Mouse (Mus musculus) brown adipose tissue, adult 24 weeks (tissue): ENCODE data around the gene Olfr319. TPM values are rescaled to one million over a fixed set of nuclear protein-coding genes. Genes with fewer than 3 reads are reported as not detected.

ENCODE experiments used
- polyA plus RNA-seq: library from polyadenylated mRNA; stranded (reverse); fragments of >200 nt; gene quantifications from 2 replicates; pipeline ENCODE4 v1.2.4, GENCODE M21; 2012; ENCODE audit not compliant: missing spikeins, insufficient read depth, insufficient read length

Gene Olfr319
- polyA plus RNA-seq, 1 experiment = not detected

Other genes starting within 250 kb of the Olfr319 start
- gene Lypd9, start 246.2 kb upstream of the Olfr319 start, polyA plus RNA-seq = not detected in 2 replicates
- not detected in 2 replicates for gene Olfr30, start 236.9 kb upstream of the Olfr319 start, polyA plus RNA-seq
- not detected in 2 replicates for gene Olfr332, start 206.6 kb upstream of the Olfr319 start, polyA plus RNA-seq
- not detected in 2 replicates for gene Olfr331, start 196.6 kb upstream of the Olfr319 start, polyA plus RNA-seq
- not detected in 2 replicates for gene Olfr330, start 164.3 kb upstream of the Olfr319 start, polyA plus RNA-seq
- gene Olfr329-ps, start 152.7 kb upstream of the Olfr319 start, polyA plus RNA-seq = not detected in 2 replicates
- not detected in 2 replicates for gene Olfr328, start 143.5 kb upstream of the Olfr319 start, polyA plus RNA-seq
- gene Olfr224, start 128.6 kb upstream of the Olfr319 start, polyA plus RNA-seq = not detected in 2 replicates
- not detected in 2 replicates for gene Olfr325, start 121.4 kb upstream of the Olfr319 start, polyA plus RNA-seq
- not detected in 2 replicates for gene Olfr324, start 104.0 kb upstream of the Olfr319 start, polyA plus RNA-seq
- not detected in 2 replicates for gene 2210407C18Rik, start 83.1 kb upstream of the Olfr319 start, polyA plus RNA-seq
- gene Olfr323, start 68.7 kb upstream of the Olfr319 start, polyA plus RNA-seq = not detected in 2 replicates
- not detected in 2 replicates for gene Trim58, start 58.7 kb upstream of the Olfr319 start, polyA plus RNA-seq
- not detected in 2 replicates for gene Olfr322, start 40.4 kb upstream of the Olfr319 start, polyA plus RNA-seq
- gene Olfr320, start 18.1 kb upstream of the Olfr319 start, polyA plus RNA-seq = not detected in 2 replicates
- not detected in 2 replicates for gene Olfr318, start 24.9 kb downstream of the Olfr319 start, polyA plus RNA-seq
- gene Olfr317, start 40.0 kb downstream of the Olfr319 start, polyA plus RNA-seq = not detected in 2 replicates
- gene Olfr316, start 53.6 kb downstream of the Olfr319 start, polyA plus RNA-seq = not detected in 2 replicates
- not detected in 2 replicates for gene Olfr315, start 74.0 kb downstream of the Olfr319 start, polyA plus RNA-seq
- gene Olfr314, start 83.8 kb downstream of the Olfr319 start, polyA plus RNA-seq = not detected in 2 replicates
- not detected in 2 replicates for gene Fam183b, start 102.8 kb downstream of the Olfr319 start, polyA plus RNA-seq
- gene Olfr313, start 115.8 kb downstream of the Olfr319 start, polyA plus RNA-seq = not detected in 2 replicates
- not detected in 2 replicates for gene Olfr312, start 130.1 kb downstream of the Olfr319 start, polyA plus RNA-seq
- gene Olfr311, start 140.1 kb downstream of the Olfr319 start, polyA plus RNA-seq = not detected in 2 replicates
- 0.44 and 0.96 TPM in 2 replicates for gene Gm12258, start 148.0 kb downstream of the Olfr319 start, polyA plus RNA-seq
- 2.5 and 4.8 TPM in 2 replicates for gene 2810021J22Rik, start 168.1 kb downstream of the Olfr319 start, polyA plus RNA-seq
- gene Zfp39, start 205.1 kb downstream of the Olfr319 start, polyA plus RNA-seq = 1.8 and 2.0 TPM in 2 replicates
- not detected in 2 replicates for gene Btnl10, start 218.7 kb downstream of the Olfr319 start, polyA plus RNA-seq
- 76.4 and 79.9 TPM in 2 replicates for gene Rnf187, start 239.8 kb downstream of the Olfr319 start, polyA plus RNA-seq
- gene Hist3h2ba, start 249.8 kb downstream of the Olfr319 start, polyA plus RNA-seq = not detected in 2 replicates